Mouse (Mus musculus) effector memory CD4-positive, alpha-beta T cell, adult 5 months (primary cell): ENCODE data around the gene Masp2. TPM values are rescaled to one million over a fixed set of nuclear protein-coding genes. Genes with fewer than 3 reads are reported as not detected.

Experiments
- polyA plus RNA-seq: library from polyadenylated mRNA; unstranded; fragments of 100-300 nt; shearing (Covaris generic); gene quantifications from one replicate; pipeline ENCODE4 v1.2.1, GENCODE M21; 2017

The Masp2 gene
- not detected for polyA plus RNA-seq

DNA sequence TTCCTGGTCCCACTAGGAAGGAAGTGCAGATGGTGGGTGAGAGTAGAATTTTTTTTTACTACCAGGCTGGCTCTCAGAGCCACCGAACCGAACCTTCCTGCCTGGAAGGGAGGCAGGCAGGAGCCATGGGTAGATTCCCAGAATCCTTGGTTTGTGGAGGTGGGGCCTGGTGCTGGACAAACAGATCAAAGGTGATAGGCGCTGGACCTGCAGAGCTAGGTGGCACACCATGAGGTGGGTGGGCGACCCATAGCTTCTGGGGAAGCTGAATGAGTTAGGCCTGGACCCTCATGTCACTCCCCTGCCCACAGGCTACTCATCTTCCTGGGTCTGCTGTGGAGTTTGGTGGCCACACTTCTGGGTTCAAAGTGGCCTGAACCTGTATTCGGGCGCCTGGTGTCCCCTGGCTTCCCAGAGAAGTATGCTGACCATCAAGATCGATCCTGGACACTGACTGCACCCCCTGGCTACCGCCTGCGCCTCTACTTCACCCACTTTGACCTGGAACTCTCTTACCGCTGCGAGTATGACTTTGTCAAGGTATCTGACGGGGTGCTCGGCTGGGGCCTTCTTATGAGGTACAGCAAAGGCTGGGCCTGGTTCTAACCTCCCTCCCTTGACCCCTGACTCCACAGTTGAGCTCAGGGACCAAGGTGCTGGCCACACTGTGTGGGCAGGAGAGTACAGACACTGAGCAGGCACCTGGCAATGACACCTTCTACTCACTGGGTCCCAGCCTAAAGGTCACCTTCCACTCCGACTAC lies at the start of gene Masp2:
Gene Masp2 (plus strand): TSS at position 198 of the 764 bp plus-strand sequence.

DNA sequence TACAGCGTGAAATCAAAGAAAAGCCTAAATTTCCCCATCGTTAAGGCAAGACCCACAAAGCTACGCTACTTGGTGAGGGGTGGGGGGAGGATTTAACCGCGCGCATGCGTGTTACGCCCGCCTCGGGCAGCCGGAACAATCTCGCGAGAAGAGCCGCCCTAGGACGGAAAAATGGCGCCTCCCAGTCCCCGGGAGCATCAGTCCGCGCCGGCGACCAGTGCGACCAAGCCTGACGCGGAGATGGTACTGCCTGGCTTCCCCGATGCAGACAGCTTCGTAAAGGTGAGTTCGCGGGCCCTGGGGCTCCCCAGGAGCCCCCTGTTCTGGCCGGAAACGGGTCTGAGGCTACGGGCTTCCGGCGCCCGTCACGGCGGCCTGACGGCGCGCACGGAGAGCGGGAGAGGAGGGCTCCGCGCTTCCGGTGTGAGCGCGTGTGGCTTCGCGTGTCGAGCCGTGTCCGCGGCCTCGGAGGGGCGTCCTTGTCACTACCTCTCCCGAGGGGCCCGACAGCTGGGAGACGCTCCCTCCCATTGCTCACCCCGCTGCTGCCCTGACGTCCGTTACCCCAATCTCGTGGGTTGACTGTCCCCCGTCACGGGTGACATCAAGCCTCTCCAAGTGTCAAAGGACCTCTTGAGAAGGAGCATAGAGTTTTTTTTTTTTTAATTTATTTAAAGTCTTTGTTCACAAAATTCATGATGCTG lies 43.9 kb upstream of the Masp2 start, which contains the start of gene Exosc10:
Gene Exosc10 (plus strand): TSS at position 133 of the 704 bp plus-strand sequence.

DNA sequence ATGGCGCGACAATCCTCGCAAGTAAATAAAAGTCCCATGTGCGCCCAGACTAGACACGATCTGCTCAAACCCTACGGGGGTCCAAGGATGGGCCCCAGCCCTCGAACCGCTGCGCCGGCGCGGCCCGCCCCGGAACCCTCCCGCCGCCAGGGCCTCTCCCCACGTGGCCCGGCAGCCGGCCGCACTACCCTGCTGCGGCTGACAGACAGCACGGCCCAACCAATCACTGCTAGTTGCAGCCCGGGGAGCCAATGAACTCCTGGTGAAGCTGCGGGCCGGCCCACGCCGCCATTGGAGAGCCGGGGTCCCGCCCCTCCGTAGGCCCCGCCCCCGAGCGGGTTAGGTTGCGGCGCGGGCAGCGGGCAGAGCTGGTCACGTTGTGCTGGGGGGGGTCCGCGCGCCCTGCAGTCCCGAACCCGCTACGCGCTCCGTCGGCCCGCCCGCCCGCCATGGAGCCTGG lies 11.2 kb upstream of the Masp2 start, which contains the start of gene Srm:
Gene Srm (plus strand): TSS at position 333 of the 460 bp plus-strand sequence.

DNA sequence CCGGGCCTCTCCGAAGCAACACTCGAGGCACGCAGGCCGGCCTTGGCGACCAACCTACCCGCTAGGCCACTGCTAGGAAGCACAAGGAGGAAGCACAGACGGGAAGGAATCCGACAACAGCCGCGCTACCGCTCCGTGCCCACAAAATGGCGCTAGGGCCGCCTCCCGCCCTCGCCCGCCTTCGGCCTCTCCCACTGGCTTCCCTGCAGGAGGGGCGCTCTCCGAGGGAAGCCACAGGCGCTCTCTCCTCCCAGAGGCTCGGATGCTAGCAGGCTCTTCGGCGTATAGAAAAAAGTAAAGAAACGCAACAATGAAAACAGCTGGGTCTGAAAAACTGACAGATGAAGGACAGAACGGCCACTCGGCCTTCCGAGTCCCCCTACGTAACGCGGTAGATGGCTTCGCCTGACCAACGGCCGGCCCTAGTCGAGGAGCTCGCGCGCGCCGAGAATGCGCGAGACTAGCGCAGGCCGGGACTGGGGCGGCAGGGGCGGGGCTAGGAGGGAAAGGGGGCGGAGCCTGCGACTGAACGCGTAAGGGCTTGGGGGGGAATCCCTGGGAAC lies 24.4 kb downstream of the Masp2 start, which contains the start of gene Tardbp:
Gene Tardbp (minus strand): TSS at position 397 of the 563 bp plus-strand sequence.

DNA sequence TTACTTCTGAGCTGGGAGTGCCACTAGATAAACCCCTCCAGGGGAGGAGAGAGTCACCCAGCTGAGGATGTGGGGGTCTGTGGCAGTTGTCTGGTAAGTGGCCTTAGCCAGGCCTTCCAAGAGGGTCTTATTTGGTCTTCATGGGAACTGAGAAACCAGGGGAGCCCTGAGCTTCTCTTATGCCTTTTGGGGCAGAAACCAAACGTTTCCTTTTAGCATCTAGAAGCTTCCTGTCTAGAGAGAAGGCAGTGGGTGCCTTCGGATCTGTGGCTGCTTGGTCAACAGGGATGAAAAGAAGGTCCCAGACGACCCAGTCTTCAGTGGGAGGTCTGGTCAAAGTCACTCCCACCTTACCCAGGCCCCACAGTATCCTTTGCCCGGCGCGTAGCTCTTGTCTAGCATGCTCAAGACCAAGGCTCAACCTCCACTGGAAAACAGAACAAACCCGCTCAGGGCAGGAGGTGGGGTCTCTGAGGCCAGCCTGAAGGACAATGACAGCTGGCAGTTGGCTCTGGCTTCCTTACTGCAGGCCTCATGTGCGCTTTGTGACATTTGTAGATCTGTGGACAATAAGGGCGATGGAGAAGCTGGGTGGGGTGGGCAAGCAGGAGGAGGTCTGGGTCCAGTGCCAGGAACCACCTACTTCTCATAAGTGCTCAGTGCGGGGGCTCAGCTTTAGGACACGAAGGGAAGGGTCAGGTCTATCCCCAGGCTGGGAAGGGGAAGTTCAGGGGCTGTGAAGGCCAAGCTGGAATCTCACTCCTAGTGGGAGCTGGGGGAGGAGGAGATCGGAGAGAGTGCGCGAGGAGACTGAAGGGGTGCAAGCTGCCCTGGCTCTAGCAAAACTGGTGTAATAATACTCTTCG lies 41.2 kb downstream of the Masp2 start, which contains the start of gene Gm572:
Gene Gm572 (plus strand): TSS at position 27 of the 866 bp plus-strand sequence.

Other genes with a start within 250 kb of the Masp2 start
- 5.4 TPM for gene Ubiad1, start 157.8 kb upstream of the Masp2 start, polyA plus RNA-seq
- 24.0 TPM for gene Mtor, start 153.9 kb upstream of the Masp2 start, polyA plus RNA-seq
- gene Angptl7, start 102.1 kb upstream of the Masp2 start, polyA plus RNA-seq = not detected
- 91.0 TPM for gene Exosc10, start 44.1 kb upstream of the Masp2 start, polyA plus RNA-seq
- gene Srm, start 11.1 kb upstream of the Masp2 start, polyA plus RNA-seq = 30.4 TPM
- 260 TPM for gene Tardbp, start 24.5 kb downstream of the Masp2 start, polyA plus RNA-seq
- not detected for gene Gm572, start 40.8 kb downstream of the Masp2 start, polyA plus RNA-seq
- 7.5 TPM for gene Casz1, start 201.9 kb downstream of the Masp2 start, polyA plus RNA-seq